ENCODE assay signal across 8 mouse cellular contexts in genomic region chr8:3630647-3631477, GRCm38 (mm10). TPM values are rescaled to one million over a fixed set of nuclear protein-coding genes. Genes with fewer than 3 reads are reported as not detected.
DNase-seq lines count a peak whose midpoint lies in the region; ATAC-seq and TF ChIP-seq lines count a peak whose summit lies in the region.

Gene Stxbp2, plus strand, starts transcription at chr8:3630955.

- peaks cover 7% of the 10 kb centered on the region; the same call in 1 of the 2 replicates for H3K4me1 ChIP-seq in embryonic facial prominence, embryonic 13.5 days
- H3K4me1 ChIP-seq in lung, embryonic 15.5 days, result no peaks in the 10 kb centered on the region
- H3K4me1 ChIP-seq in thymus, adult 2 months (replicated peaks; ENCODE audit: control insufficient read depth, insufficient read depth, low read length), result peaks cover 13% of the 10 kb centered on the region

- no peaks in the 10 kb centered on the region for H3K36me3 ChIP-seq in embryonic facial prominence, embryonic 13.5 days
- H3K36me3 ChIP-seq in lung, embryonic 15.5 days, result no peaks in the 10 kb centered on the region
- H3K36me3 ChIP-seq in thymus, adult 2 months (ENCODE audit: control insufficient read depth, insufficient read depth, low read length), result peaks cover 3% of the 10 kb centered on the region

- H3K27me3 ChIP-seq in embryonic facial prominence, embryonic 13.5 days, result peaks cover 31% of the 10 kb centered on the region
- H3K27me3 ChIP-seq in lung, embryonic 15.5 days, result peaks cover 8% of the 10 kb centered on the region; the same call in 1 of the 2 replicates
- H3K27me3 ChIP-seq in thymus, adult 2 months (ENCODE audit: control insufficient read depth, insufficient read depth, low read length), result no peaks in the 10 kb centered on the region

- peak within 1 kb of the TSS; percentile 56 for H3K4me3 ChIP-seq in embryonic facial prominence, embryonic 13.5 days
- peak within 1 kb of the TSS; percentile 63 for H3K4me3 ChIP-seq in lung, embryonic 15.5 days
- H3K4me3 ChIP-seq in thymus, adult 2 months (ENCODE audit: control insufficient read depth, insufficient read depth, low read length), result peak within 1 kb of the TSS; percentile 85

- 5% methylated on average over 47 of the region's 47 CpGs for WGBS in embryonic facial prominence, embryonic 13.5 days
- 5% methylated on average over 47 of the region's 47 CpGs for WGBS in lung, embryonic 15.5 days
- 3% methylated on average over 47 of the region's 47 CpGs for WGBS in thymus, adult 2 months

- peak within 1 kb of the TSS; percentile 72 for H3K9ac ChIP-seq in embryonic facial prominence, embryonic 13.5 days
- H3K9ac ChIP-seq in lung, embryonic 15.5 days, result peak within 1 kb of the TSS; percentile 52

- no peak for TF ChIP-seq CTCF in thymus, adult 2 months (IDR thresholded peaks at IDR 0.05; ENCODE audit: borderline replicate concordance, control insufficient read depth, extremely low read depth, insufficient read depth, low read length, poor library complexity)

- no peak within 1 kb of the TSS for H3K27ac ChIP-seq in embryonic facial prominence, embryonic 13.5 days
- no peak within 1 kb of the TSS for H3K27ac ChIP-seq in lung, embryonic 15.5 days
- no peak within 1 kb of the TSS for H3K27ac ChIP-seq in thymus, adult 2 months (ENCODE audit: control insufficient read depth, insufficient read depth, low read length)

- DNase-seq in CD8-positive naive resting alpha-beta T cell, adult 2 months (ENCODE audit: low read depth in 2 of 2, low spot score in 2 of 2), result peak; percentile 82 to 87
- DNase-seq in adrenal gland, postnatal 36 days, result peak; percentile 86 to 88
- peak; percentile 60 for DNase-seq in heart, postnatal 4 days
- DNase-seq in layer of hippocampus, adult 8-10 months (ENCODE audit: low spot score in 2 of 2), result peak in 1 of 2 experiments; percentile 67
- peak; percentile 87 for DNase-seq in thymus, adult 2 months

- H3K4me2 ChIP-seq in embryonic facial prominence, embryonic 13.5 days, result peak within 1 kb of the TSS; percentile 76
- peak within 1 kb of the TSS; percentile 75 for H3K4me2 ChIP-seq in lung, embryonic 15.5 days

- TF ChIP-seq POLR2A in thymus, adult 2 months (IDR thresholded peaks at IDR 0.05; ENCODE audit: control insufficient read depth, extremely low read depth, insufficient read depth, low read length, poor library complexity), result peak; percentile 68; the same call in 1 of the 2 replicates

- peak; percentile 75 for ATAC-seq in embryonic facial prominence, embryonic 13.5 days (ENCODE audit: insufficient number of reproducible peaks, insufficient read depth, low FRiP score, low TSS enrichment, low read depth)
- peak; percentile 91 for ATAC-seq in lung, embryonic 15.5 days (ENCODE audit: borderline replicate concordance, extremely low read depth, low FRiP score, low TSS enrichment)
- peak; percentile 89 for ATAC-seq in neutrophil, adult 5-6 weeks (ENCODE audit: extremely low read depth, insufficient number of reproducible peaks, low FRiP score, poor library complexity, severe bottlenecking)

- no peaks in the 10 kb centered on the region for H3K9me3 ChIP-seq in embryonic facial prominence, embryonic 13.5 days
- H3K9me3 ChIP-seq in lung, embryonic 15.5 days, result no peaks in the 10 kb centered on the region

RNA-seq across cellular contexts. Expression of gene Stxbp2, which starts in this region (rescaled TPM):
- total RNA-seq in adrenal gland, postnatal 36 days (2021), result 100 to 1,000 TPM in 1 of 2 experiments, 10 to 100 TPM in 1; 76.0 to 109 TPM
- 35.8 and 39.3 TPM in 2 replicates for polyA plus RNA-seq in embryonic facial prominence, embryonic 13.5 days (2015; fragmentation: Nextera tagmentation; extraction: Ambion mirVana)
- 10 to 100 TPM; 15.4 to 17.3 TPM for total RNA-seq in heart, postnatal 4 days (2021)
- total RNA-seq in layer of hippocampus, adult 8-10 months (2022), result 10 to 100 TPM; 59.8 to 87.1 (median 69.4) TPM
- 75.6 and 84.6 TPM in 2 replicates for polyA plus RNA-seq in lung, embryonic 15.5 days (2015; fragmentation: Nextera tagmentation; extraction: Ambion mirVana)
- total RNA-seq in neutrophil, adult 5-6 weeks (2017), result 223 and 277 TPM in 2 replicates
- 260 and 262 TPM in 2 replicates for polyA plus RNA-seq in thymus, adult 2 months (2012; rRNA removed)
